Mouse (Mus musculus) layer of hippocampus, adult 8-10 months (tissue): ENCODE measurements around the gene Etd. TPM values are rescaled to one million over a fixed set of nuclear protein-coding genes. Genes with fewer than 3 reads are reported as not detected.
"Not testable (repeated sequence)": the region's sequence is repeated elsewhere in the genome, so short reads cannot be mapped to it uniquely, and the experiment has no call there.

ENCODE experiments used
- DNase-seq, 2 experiments: peaks; one replicate each; pipeline ENCODE4 v3.0.0; 2022; ENCODE audit warnings: low spot score in 2 of 2
- total RNA-seq, 4 experiments: library from RNA; stranded (reverse); gene quantifications; 2 replicates each; pipeline ENCODE4 v1.2.4; 2022

Etd gene
- not detected for total RNA-seq

DNA sequence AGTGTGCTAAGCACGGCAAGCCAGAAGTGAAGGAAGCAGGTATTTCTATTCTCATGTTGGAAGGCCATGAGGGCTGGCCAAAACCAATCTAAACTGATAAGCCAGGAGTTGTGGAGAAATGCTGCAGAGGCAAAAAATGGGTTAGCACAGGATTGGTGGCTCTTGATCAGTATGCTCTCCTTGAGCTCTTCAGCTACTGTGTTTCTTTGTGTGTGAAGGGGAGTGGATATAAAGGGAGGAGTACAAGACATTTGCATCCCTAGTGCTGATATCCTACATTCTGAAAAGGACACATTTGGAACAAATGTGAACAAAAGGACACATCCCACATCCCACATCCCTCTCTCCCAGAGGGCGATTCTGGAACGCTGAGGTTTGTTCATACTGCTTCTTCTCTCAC is at the start of gene Etd:
Gene Etd, plus strand, starts transcription at position 301 of the 400 bp plus-strand sequence.
- no peak for DNase-seq

DNA sequence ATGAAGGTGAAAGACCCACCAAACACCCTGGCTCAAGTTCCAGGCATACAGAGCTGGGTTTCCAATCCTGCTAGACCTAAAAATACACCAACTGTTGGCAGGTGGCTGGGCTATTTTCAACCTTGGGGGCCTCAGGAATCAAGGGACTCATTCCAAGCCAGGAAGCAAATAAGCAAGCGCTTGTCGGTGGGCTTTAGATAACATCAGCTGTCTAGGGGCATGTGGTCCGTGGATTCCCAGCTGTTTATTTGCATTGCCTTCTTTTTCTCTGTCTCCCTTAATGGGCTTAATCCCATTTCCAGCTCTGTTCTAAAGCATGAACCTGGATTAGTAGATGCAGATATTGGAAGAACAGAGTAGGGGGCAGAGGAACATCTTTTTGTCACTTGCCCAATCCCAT is 48.4 kb upstream of the Etd start:
- no peak for DNase-seq

DNA sequence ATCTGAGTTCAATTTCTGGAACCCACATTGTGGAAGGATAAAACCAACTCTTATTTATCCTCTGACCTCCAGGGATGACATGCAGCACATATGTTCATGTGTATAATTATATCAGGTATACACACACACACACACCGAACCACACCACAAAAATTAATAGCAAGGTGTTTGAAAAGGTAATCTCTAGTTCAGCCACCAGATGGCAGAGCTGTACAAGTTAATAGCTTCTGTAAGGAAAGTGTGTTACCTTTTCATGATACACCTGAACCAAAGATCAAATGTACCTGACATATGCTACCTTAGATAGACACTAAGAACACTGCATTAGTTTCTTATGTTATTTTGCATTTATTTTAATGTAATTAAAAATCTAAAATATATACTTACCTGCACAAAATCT is 1.8 kb upstream of the Etd start:
- no peak for DNase-seq

DNA sequence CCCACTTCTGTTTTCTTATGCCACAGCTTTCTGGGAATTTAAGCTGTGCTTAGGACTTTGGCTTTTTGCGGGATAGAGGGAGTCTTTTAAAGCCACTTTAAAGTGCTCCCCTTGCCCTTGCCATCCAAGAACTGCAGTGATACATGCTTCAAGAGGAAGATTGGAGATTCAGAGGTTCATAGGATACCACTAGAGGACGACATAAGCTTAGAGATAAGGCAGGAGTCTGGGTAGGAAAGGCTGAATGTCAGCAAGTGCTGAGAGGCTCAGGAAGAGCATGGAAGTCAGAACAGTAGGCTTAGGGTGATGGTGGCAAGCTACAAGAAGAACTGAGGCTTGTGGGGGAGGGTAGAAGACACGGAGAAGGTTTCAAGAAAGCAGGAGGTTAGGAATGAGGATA is 24.9 kb downstream of the Etd start:
- no peak for DNase-seq

DNA sequence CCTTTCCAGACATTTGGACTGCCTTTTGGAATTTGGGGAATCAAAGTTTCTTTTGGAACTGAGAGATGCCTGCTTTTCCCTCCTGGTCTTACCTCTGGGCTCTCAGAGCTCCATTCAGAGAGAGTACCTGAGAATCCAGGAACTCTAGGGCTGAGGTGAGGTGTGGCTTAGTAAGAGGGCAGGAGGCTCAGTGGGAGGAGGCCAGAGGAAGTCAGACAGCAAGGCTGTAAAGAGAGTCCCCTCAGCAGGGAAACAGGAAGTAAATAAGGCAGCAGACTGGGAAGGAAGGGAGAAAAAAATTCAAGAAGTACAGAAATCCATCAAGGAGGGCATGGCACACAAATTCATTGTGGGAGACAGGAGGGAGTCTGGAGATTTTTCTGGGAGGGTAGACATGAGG is 29.5 kb downstream of the Etd start:
- not testable (repeated sequence) for DNase-seq

Other genes with a start within 250 kb of the Etd start
- not detected for gene Plac1, start 194.8 kb upstream of the Etd start, total RNA-seq
- 1 to 10 TPM; 3.5 to 4.5 (median 3.6) TPM for gene Fam122b, start 165.1 kb upstream of the Etd start, total RNA-seq
- not detected for gene Fam122c, start 161.5 kb upstream of the Etd start, total RNA-seq
- 10 to 100 TPM in 3 of 4 experiments, 1 to 10 TPM in 1; 9.4 to 13.8 (median 11.5) TPM for gene Mospd1, start 64.4 kb upstream of the Etd start, total RNA-seq
- 100 to 1,000 TPM; 174 to 229 (median 190) TPM for gene Rtl8c, start 173.1 kb downstream of the Etd start, total RNA-seq
- gene Gm14597, start 174.1 kb downstream of the Etd start, total RNA-seq: not detected
- gene Rtl8a, start 208.8 kb downstream of the Etd start, total RNA-seq: 100 to 1,000 TPM; 171 to 286 (median 234) TPM
- gene Rtl8b, start 235.5 kb downstream of the Etd start, total RNA-seq: 100 to 1,000 TPM; 166 to 180 (median 174) TPM